Mouse (Mus musculus): ENCODE measurements around the gene Med26.

DNA sequence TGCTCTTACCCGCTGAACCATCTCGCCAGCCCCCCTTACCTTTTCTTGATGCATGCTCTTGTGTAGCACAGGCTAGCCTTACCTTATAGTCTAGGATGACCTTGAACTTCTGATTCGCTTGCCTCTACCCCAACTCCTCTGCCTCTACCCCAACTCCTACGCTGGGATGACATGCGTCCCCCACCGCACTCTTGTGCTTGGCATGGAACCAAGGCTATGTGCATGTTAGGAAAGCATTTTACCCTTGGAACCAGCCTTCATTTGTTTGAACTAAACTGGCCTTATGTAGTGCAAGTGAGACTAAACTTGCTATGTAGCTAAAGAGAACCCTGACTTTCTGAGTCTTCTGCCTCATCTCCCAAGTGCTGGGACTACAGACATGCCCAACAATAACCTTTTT, 27.8 kb upstream of the Med26 start:
- no peak for TF ChIP-seq CTCF (conservative IDR thresholded peaks at IDR 0.05; ENCODE audit: low read length)
- no peak for TF ChIP-seq NANOG (IDR thresholded peaks at IDR 0.05; ENCODE audit: borderline replicate concordance, low read length)
- TF ChIP-seq POU5F1 (IDR thresholded peaks at IDR 0.05; ENCODE audit: borderline replicate concordance, low read length): no peak

Measured in E14TG2a.4 (cell line).